Mouse (Mus musculus): ENCODE measurements around the gene Qk. TPM values are rescaled to one million over a fixed set of nuclear protein-coding genes. Genes with fewer than 3 reads are reported as not detected.

Qk gene
- polyA plus RNA-seq (2014; fragmentation: Nextera tagmentation; extraction: Ambion mirVana), result 42.8 and 46.5 TPM in 2 replicates

GRCm38 (mm10) chr17:10319685-10320455 is at the start of gene Qk:
Gene Qk, minus strand, starts transcription at chr17:10319854.
- ATAC-seq (ENCODE audit: low read depth) (peak; percentile 81), DNase-seq (ENCODE audit: low spot score) (peak; percentile 97)
- Histone ChIP-seq H3K4me2 (ENCODE audit: low read depth, low read length) (peak within 1 kb of the TSS; percentile 67), H3K4me1 (ENCODE audit: control insufficient read depth, insufficient read depth, low read length) (peaks cover 7% of the 10 kb centered on the region), H3K4me3 (ENCODE audit: low read depth, low read length) (peak within 1 kb of the TSS; percentile 94), H3K9ac (ENCODE audit: low read depth, low read length) (peak within 1 kb of the TSS; percentile 97), H3K36me3 (ENCODE audit: control insufficient read depth, insufficient read depth, low read length) (no peaks in the 10 kb centered on the region), H3K9me3 (ENCODE audit: control insufficient read depth, low read length) (no peaks in the 10 kb centered on the region), H3K27ac (replicated peaks; ENCODE audit: low read depth, low read length) (peak within 1 kb of the TSS; percentile 99), H3K27me3 (replicated peaks; ENCODE audit: control insufficient read depth, insufficient read depth, low read length) (no peaks in the 10 kb centered on the region)
- WGBS, result under 1% methylated on average over 64 of the region's 86 CpGs

GRCm38 (mm10) chr17:10367044-10367443 is 47.4 kb upstream of the Qk start:
- DNase-seq (ENCODE audit: low spot score), result no peak
- H3K36me3 ChIP-seq (ENCODE audit: control insufficient read depth, insufficient read depth, low read length), result no peaks in the 10 kb centered on the region
- no peaks in the 10 kb centered on the region for H3K27me3 ChIP-seq (replicated peaks; ENCODE audit: control insufficient read depth, insufficient read depth, low read length)
- WGBS, result 58% methylated on average over 5 of the region's 5 CpGs
- no peak overlapping the region for H3K9ac ChIP-seq (ENCODE audit: low read depth, low read length)
- H3K4me1 ChIP-seq (ENCODE audit: control insufficient read depth, insufficient read depth, low read length), result 0 out of 2 replicates have a peak, but pooled peaks cover 8% of the 10 kb centered on the region
- no peak overlapping the region for H3K4me3 ChIP-seq (ENCODE audit: low read depth, low read length)
- no peak overlapping the region for H3K4me2 ChIP-seq (ENCODE audit: low read depth, low read length)
- H3K27ac ChIP-seq (replicated peaks; ENCODE audit: low read depth, low read length), result no peak overlapping the region
- no peaks in the 10 kb centered on the region for H3K9me3 ChIP-seq (ENCODE audit: control insufficient read depth, low read length)
- ATAC-seq (ENCODE audit: low read depth), result no peak

GRCm38 (mm10) chr17:10366577-10366976 is 46.9 kb upstream of the Qk start:
- Histone ChIP-seq H3K36me3 (ENCODE audit: control insufficient read depth, insufficient read depth, low read length) (no peaks in the 10 kb centered on the region), H3K27ac (replicated peaks; ENCODE audit: low read depth, low read length) (no peak overlapping the region), H3K9ac (ENCODE audit: low read depth, low read length) (no peak overlapping the region), H3K27me3 (replicated peaks; ENCODE audit: control insufficient read depth, insufficient read depth, low read length) (no peaks in the 10 kb centered on the region), H3K4me2 (ENCODE audit: low read depth, low read length) (no peak overlapping the region), H3K9me3 (ENCODE audit: control insufficient read depth, low read length) (no peaks in the 10 kb centered on the region), H3K4me1 (ENCODE audit: control insufficient read depth, insufficient read depth, low read length) (0 out of 2 replicates have a peak, but pooled peaks cover 8% of the 10 kb centered on the region), H3K4me3 (ENCODE audit: low read depth, low read length) (no peak overlapping the region)
- 77% methylated on average over 4 of the region's 4 CpGs for WGBS
- ATAC-seq (ENCODE audit: low read depth), result no peak
- no peak for DNase-seq (ENCODE audit: low spot score)

- Histone ChIP-seq H3K4me3 (ENCODE audit: low read depth, low read length) (no peak overlapping the region), H3K36me3 (ENCODE audit: control insufficient read depth, insufficient read depth, low read length) (no peaks in the 10 kb centered on the region), H3K27ac (replicated peaks; ENCODE audit: low read depth, low read length) (no peak overlapping the region), H3K4me1 (ENCODE audit: control insufficient read depth, insufficient read depth, low read length) (0 out of 2 replicates have a peak, but pooled peaks cover 8% of the 10 kb centered on the region), H3K9ac (ENCODE audit: low read depth, low read length) (no peak overlapping the region), H3K9me3 (ENCODE audit: control insufficient read depth, low read length) (no peaks in the 10 kb centered on the region), H3K27me3 (replicated peaks; ENCODE audit: control insufficient read depth, insufficient read depth, low read length) (no peaks in the 10 kb centered on the region), H3K4me2 (ENCODE audit: low read depth, low read length) (no peak overlapping the region)
- DNase-seq (ENCODE audit: low spot score) (no peak), ATAC-seq (ENCODE audit: low read depth) (no peak)
- WGBS, result 66% methylated on average over 13 of the region's 13 CpGs
These were observed 46.1 kb upstream of the Qk start for GRCm38 (mm10) chr17:10365501-10366482.

GRCm38 (mm10) chr17:10363151-10363550 is 43.5 kb upstream of the Qk start:
- H3K9ac ChIP-seq (ENCODE audit: low read depth, low read length), result no peak overlapping the region
- no peaks in the 10 kb centered on the region for H3K9me3 ChIP-seq (ENCODE audit: control insufficient read depth, low read length)
- H3K36me3 ChIP-seq (ENCODE audit: control insufficient read depth, insufficient read depth, low read length), result no peaks in the 10 kb centered on the region
- no peak for DNase-seq (ENCODE audit: low spot score)
- H3K27ac ChIP-seq (replicated peaks; ENCODE audit: low read depth, low read length), result no peak overlapping the region
- no peak overlapping the region for H3K4me3 ChIP-seq (ENCODE audit: low read depth, low read length)
- no peak for ATAC-seq (ENCODE audit: low read depth)
- no peaks in the 10 kb centered on the region for H3K27me3 ChIP-seq (replicated peaks; ENCODE audit: control insufficient read depth, insufficient read depth, low read length)
- H3K4me1 ChIP-seq (ENCODE audit: control insufficient read depth, insufficient read depth, low read length), result 0 out of 2 replicates have a peak, but pooled peaks cover 7% of the 10 kb centered on the region
- H3K4me2 ChIP-seq (ENCODE audit: low read depth, low read length), result no peak overlapping the region
- 82% methylated on average over 3 of the region's 3 CpGs for WGBS

GRCm38 (mm10) chr17:10361882-10362291 is 42.2 kb upstream of the Qk start:
- Histone ChIP-seq H3K4me1 (ENCODE audit: control insufficient read depth, insufficient read depth, low read length) (no peaks in the 10 kb centered on the region), H3K9ac (ENCODE audit: low read depth, low read length) (no peak overlapping the region), H3K27ac (replicated peaks; ENCODE audit: low read depth, low read length) (no peak overlapping the region), H3K9me3 (ENCODE audit: control insufficient read depth, low read length) (no peaks in the 10 kb centered on the region), H3K27me3 (replicated peaks; ENCODE audit: control insufficient read depth, insufficient read depth, low read length) (no peaks in the 10 kb centered on the region), H3K4me3 (ENCODE audit: low read depth, low read length) (no peak overlapping the region), H3K4me2 (ENCODE audit: low read depth, low read length) (no peak overlapping the region), H3K36me3 (ENCODE audit: control insufficient read depth, insufficient read depth, low read length) (no peaks in the 10 kb centered on the region)
- WGBS, result 87% methylated on average over 7 of the region's 7 CpGs
- ATAC-seq (ENCODE audit: low read depth) (no peak), DNase-seq (ENCODE audit: low spot score) (no peak)

- H3K4me2 ChIP-seq (ENCODE audit: low read depth, low read length), result no peak overlapping the region
- no peak overlapping the region for H3K9ac ChIP-seq (ENCODE audit: low read depth, low read length)
- ATAC-seq (ENCODE audit: low read depth) (peak; percentile 26; the same call in 1 of the 2 replicates), DNase-seq (ENCODE audit: low spot score) (no peak)
- H3K4me3 ChIP-seq (ENCODE audit: low read depth, low read length), result no peak overlapping the region
- WGBS, result 76% methylated on average over 4 of the region's 4 CpGs
- no peaks in the 10 kb centered on the region for H3K36me3 ChIP-seq (ENCODE audit: control insufficient read depth, insufficient read depth, low read length)
- no peak overlapping the region for H3K27ac ChIP-seq (replicated peaks; ENCODE audit: low read depth, low read length)
- no peaks in the 10 kb centered on the region for H3K4me1 ChIP-seq (ENCODE audit: control insufficient read depth, insufficient read depth, low read length)
- H3K27me3 ChIP-seq (replicated peaks; ENCODE audit: control insufficient read depth, insufficient read depth, low read length), result no peaks in the 10 kb centered on the region
- no peaks in the 10 kb centered on the region for H3K9me3 ChIP-seq (ENCODE audit: control insufficient read depth, low read length)
These were observed 41.1 kb upstream of the Qk start for GRCm38 (mm10) chr17:10360738-10361137.

- Histone ChIP-seq H3K27ac (replicated peaks; ENCODE audit: low read depth, low read length) (no peak overlapping the region), H3K9me3 (ENCODE audit: control insufficient read depth, low read length) (no peaks in the 10 kb centered on the region), H3K9ac (ENCODE audit: low read depth, low read length) (no peak overlapping the region), H3K27me3 (replicated peaks; ENCODE audit: control insufficient read depth, insufficient read depth, low read length) (no peaks in the 10 kb centered on the region), H3K4me2 (ENCODE audit: low read depth, low read length) (no peak overlapping the region), H3K4me3 (ENCODE audit: low read depth, low read length) (no peak overlapping the region), H3K36me3 (ENCODE audit: control insufficient read depth, insufficient read depth, low read length) (no peaks in the 10 kb centered on the region), H3K4me1 (ENCODE audit: control insufficient read depth, insufficient read depth, low read length) (no peaks in the 10 kb centered on the region)
- 56% methylated on average over 14 of the region's 14 CpGs for WGBS
- no peak for DNase-seq (ENCODE audit: low spot score)
- no peak for ATAC-seq (ENCODE audit: low read depth)
These were observed 39.8 kb upstream of the Qk start for GRCm38 (mm10) chr17:10359466-10359865.

Data from embryonic facial prominence, embryonic 14.5 days (tissue).